Mouse (Mus musculus): ENCODE data around the gene Sectm1b.

Sectm1b gene

GRCm38 (mm10) chr11:121027259-121027658, 36.1 kb downstream of the Sectm1b start:
- no peak for DNase-seq (ENCODE audit: low spot score)

GRCm38 (mm10) chr11:121024163-121024562, 39.2 kb downstream of the Sectm1b start:
- no peak for DNase-seq (ENCODE audit: low spot score)

- DNase-seq (ENCODE audit: low spot score) = no peak
Measured at GRCm38 (mm10) chr11:121019501-121019900, 43.9 kb downstream of the Sectm1b start.

GRCm38 (mm10) chr11:121017703-121018102, 45.7 kb downstream of the Sectm1b start:
- DNase-seq (ENCODE audit: low spot score) = peak; percentile 58

- DNase-seq (ENCODE audit: low spot score) = no peak
Measured at GRCm38 (mm10) chr11:121015472-121015871, 47.9 kb downstream of the Sectm1b start.

GRCm38 (mm10) chr11:121014896-121015300, 48.5 kb downstream of the Sectm1b start:
- peak; percentile 68 for DNase-seq (ENCODE audit: low spot score)

- DNase-seq (ENCODE audit: low spot score) = no peak
Measured at GRCm38 (mm10) chr11:121013656-121014055, 49.7 kb downstream of the Sectm1b start.

GRCm38 (mm10) chr11:121010044-121010755, 53.2 kb downstream of the Sectm1b start:
- no peak for DNase-seq (ENCODE audit: low spot score)

- DNase-seq (ENCODE audit: low spot score) = no peak
Measured at GRCm38 (mm10) chr11:121006184-121006583, 57.2 kb downstream of the Sectm1b start.

- DNase-seq (ENCODE audit: low spot score) = no peak
Measured at GRCm38 (mm10) chr11:121004281-121004680, 59.1 kb downstream of the Sectm1b start.

All from lung, postnatal 25 days (tissue).